Mouse (Mus musculus) heart, embryonic 15.5 days (tissue): Measurements from ENCODE around the gene Ldb1. TPM values are rescaled to one million over a fixed set of nuclear protein-coding genes. Genes with fewer than 3 reads are reported as not detected.

Experiments
- ATAC-seq: fragments of 200-750 bp; cut with Nextera tagmentation; replicated peaks from 2 replicates; pipeline ENCODE4 v1.8.0; 2017; ENCODE audit warnings: low read depth, moderate TSS enrichment; ENCODE audit not compliant: insufficient number of reproducible peaks, insufficient read depth, low FRiP score
- H3K27ac ChIP-seq: fragments of 300-500 bp; sonication (generic); 2 replicates; pipeline ENCODE4 v1.5.1; 2015; ENCODE audit warnings: mild to moderate bottlenecking, inconsistent platforms
- H3K27me3 ChIP-seq: fragments of 300-500 bp; sonication (generic); 2 replicates; pipeline ENCODE4 v1.6.1; 2015; ENCODE audit warnings: inconsistent platforms
- H3K36me3 ChIP-seq: fragments of 300-500 bp; sonication (generic); 2 replicates; pipeline ENCODE4 v1.6.1; 2015; ENCODE audit warnings: mild to moderate bottlenecking, inconsistent platforms
- H3K4me1 ChIP-seq: fragments of 300-500 bp; sonication (generic); replicated peaks from 2 replicates; pipeline ENCODE4 v1.6.1; 2015; ENCODE audit warnings: inconsistent platforms
- H3K4me2 ChIP-seq: fragments of 300-500 bp; sonication (generic); 2 replicates; pipeline ENCODE4 v1.6.1; 2015; ENCODE audit warnings: inconsistent platforms, mild to moderate bottlenecking, moderate library complexity
- H3K4me3 ChIP-seq: fragments of 300-500 bp; sonication (generic); 2 replicates; pipeline ENCODE4 v1.5.1; 2015; ENCODE audit warnings: mild to moderate bottlenecking, inconsistent platforms
- H3K9ac ChIP-seq: fragments of 300-500 bp; sonication (generic); 2 replicates; pipeline ENCODE4 v1.6.1; 2015; ENCODE audit warnings: mild to moderate bottlenecking, inconsistent platforms
- H3K9me3 ChIP-seq: fragments of 300-500 bp; sonication (generic); replicated peaks from 2 replicates; pipeline ENCODE4 v1.6.1; 2016; ENCODE audit warnings: inconsistent platforms
- WGBS: fragments of 180-500 bp; shearing (Covaris S2); methylation state at CpG from one replicate; pipeline ENCODE4 v1.1.7; 2015; ENCODE audit warnings: mixed read lengths; 5-methylcytosine and 5-hydroxymethylcytosine counted together
- polyA plus RNA-seq: library from polyadenylated mRNA; unstranded; fragments of >200 nt; fragmentation: Nextera tagmentation; extraction: Ambion mirVana; gene quantifications from 2 replicates; pipeline ENCODE4 v1.2.1, GENCODE M21; 2015

The Ldb1 gene
- polyA plus RNA-seq, 1 experiment from 2014 or later, result 64.5 TPM

GRCm38 (mm10) chr19:46060845-46061244, 15.8 kb upstream of the Ldb1 start:
- H3K36me3 ChIP-seq, result peaks cover 43% of the 10 kb centered on the region
- H3K4me1 ChIP-seq, result peaks cover 27% of the 10 kb centered on the region
- no peak overlapping the region for H3K27ac ChIP-seq
- 56% methylated on average over 6 of the region's 6 CpGs for WGBS
- H3K4me3 ChIP-seq, result no peak overlapping the region
- no peak overlapping the region for H3K4me2 ChIP-seq
- ATAC-seq, result no peak
- H3K9me3 ChIP-seq, result no peaks in the 10 kb centered on the region
- H3K27me3 ChIP-seq, result no peaks in the 10 kb centered on the region
- H3K9ac ChIP-seq, result no peak overlapping the region

- Histone ChIP-seq H3K4me1 (peaks cover 30% of the 10 kb centered on the region), H3K4me2 (peak overlapping the region; percentile 81; the same call in 1 of the 2 replicates), H3K27ac (no peak overlapping the region), H3K36me3 (peaks cover 20% of the 10 kb centered on the region), H3K9ac (0 out of 2 replicates have a peak overlapping the region, but pooled peaks have one; percentile 74), H3K27me3 (no peaks in the 10 kb centered on the region), H3K4me3 (peak overlapping the region; percentile 86; the same call in 1 of the 2 replicates), H3K9me3 (no peaks in the 10 kb centered on the region)
- no peak for ATAC-seq
- 91% methylated on average over 7 of the region's 7 CpGs for WGBS
Observed at GRCm38 (mm10) chr19:46058466-46058865, 13.5 kb upstream of the Ldb1 start.

- peaks cover 6% of the 10 kb centered on the region for H3K36me3 ChIP-seq
- ATAC-seq, result peak; percentile 78
- peak overlapping the region; percentile 86 for H3K4me3 ChIP-seq
- H3K27ac ChIP-seq, result peak overlapping the region; percentile 95
- peak overlapping the region; percentile 81 for H3K4me2 ChIP-seq
- peaks cover 30% of the 10 kb centered on the region for H3K4me1 ChIP-seq
- H3K27me3 ChIP-seq, result no peaks in the 10 kb centered on the region
- WGBS, result under 1% methylated on average over 41 of the region's 42 CpGs
- H3K9me3 ChIP-seq, result no peaks in the 10 kb centered on the region
- peak overlapping the region; percentile 74 for H3K9ac ChIP-seq
Observed at GRCm38 (mm10) chr19:46056947-46057607, 12.1 kb upstream of the Ldb1 start.

GRCm38 (mm10) chr19:46056388-46056946, 11.5 kb upstream of the Ldb1 start:
- Histone ChIP-seq H3K27me3 (no peaks in the 10 kb centered on the region), H3K36me3 (no peaks in the 10 kb centered on the region; the same call in 1 of the 2 replicates), H3K4me1 (peaks cover 30% of the 10 kb centered on the region), H3K9me3 (no peaks in the 10 kb centered on the region), H3K27ac (peak overlapping the region; percentile 95), H3K4me3 (peak overlapping the region; percentile 86), H3K4me2 (peak overlapping the region; percentile 81), H3K9ac (peak overlapping the region; percentile 74)
- ATAC-seq, result peak; percentile 93
- WGBS, result under 1% methylated on average over 52 of the region's 52 CpGs

- ATAC-seq, result peak; percentile 53
- WGBS, result 1% methylated on average over 11 of the region's 11 CpGs
- peak overlapping the region; percentile 54 for H3K9ac ChIP-seq
Observed at GRCm38 (mm10) chr19:46055752-46056387, 10.9 kb upstream of the Ldb1 start.

GRCm38 (mm10) chr19:46050462-46050861, 5.4 kb upstream of the Ldb1 start:
- Histone ChIP-seq H3K4me3 (no peak overlapping the region), H3K27ac (no peak overlapping the region), H3K4me1 (peaks cover 17% of the 10 kb centered on the region), H3K27me3 (no peaks in the 10 kb centered on the region), H3K9ac (no peak overlapping the region), H3K9me3 (no peaks in the 10 kb centered on the region), H3K36me3 (no peaks in the 10 kb centered on the region), H3K4me2 (no peak overlapping the region)
- ATAC-seq, result no peak
- 63% methylated on average over 2 of the region's 2 CpGs for WGBS

More at GRCm38 (mm10) chr19:46055752-46056387, 10.9 kb upstream of the Ldb1 start:
- Histone ChIP-seq H3K4me1 (peaks cover 28% of the 10 kb centered on the region), H3K27me3 (no peaks in the 10 kb centered on the region), H3K4me2 (peak overlapping the region; percentile 81), H3K9me3 (no peaks in the 10 kb centered on the region), H3K27ac (peak overlapping the region; percentile 95), H3K36me3 (no peaks in the 10 kb centered on the region), H3K4me3 (peak overlapping the region; percentile 86)

GRCm38 (mm10) chr19:46049129-46049528, 4.1 kb upstream of the Ldb1 start:
- ATAC-seq, result no peak
- no peak overlapping the region for H3K9ac ChIP-seq
- peaks cover 18% of the 10 kb centered on the region for H3K4me1 ChIP-seq
- no peak overlapping the region for H3K4me2 ChIP-seq
- H3K9me3 ChIP-seq, result no peaks in the 10 kb centered on the region
- H3K27ac ChIP-seq, result no peak overlapping the region
- H3K36me3 ChIP-seq, result no peaks in the 10 kb centered on the region
- H3K27me3 ChIP-seq, result no peaks in the 10 kb centered on the region
- H3K4me3 ChIP-seq, result no peak overlapping the region
- 65% methylated on average over 4 of the region's 4 CpGs for WGBS

GRCm38 (mm10) chr19:46047426-46047825, 2.4 kb upstream of the Ldb1 start:
- H3K27ac ChIP-seq, result 0 out of 2 replicates have a peak overlapping the region, but pooled peaks have one; percentile 98
- WGBS, result 85% methylated on average over 2 of the region's 2 CpGs

GRCm38 (mm10) chr19:46046621-46047025, 1.6 kb upstream of the Ldb1 start:
- Histone ChIP-seq H3K27me3 (no peaks in the 10 kb centered on the region), H3K4me2 (peak overlapping the region; percentile 85), H3K27ac (peak overlapping the region; percentile 98), H3K36me3 (no peaks in the 10 kb centered on the region), H3K9ac (no peak overlapping the region), H3K4me1 (peaks cover 43% of the 10 kb centered on the region), H3K4me3 (peak overlapping the region; percentile 85), H3K9me3 (no peaks in the 10 kb centered on the region)
- WGBS, result 5% methylated on average over 10 of the region's 10 CpGs
- ATAC-seq, result no peak

More at GRCm38 (mm10) chr19:46047426-46047825, 2.4 kb upstream of the Ldb1 start:
- no peak for ATAC-seq
- Histone ChIP-seq H3K4me2 (no peak overlapping the region), H3K27me3 (no peaks in the 10 kb centered on the region), H3K4me3 (no peak overlapping the region), H3K9ac (no peak overlapping the region), H3K36me3 (no peaks in the 10 kb centered on the region), H3K9me3 (no peaks in the 10 kb centered on the region), H3K4me1 (peaks cover 35% of the 10 kb centered on the region)

- ATAC-seq, result peak; percentile 44
- Histone ChIP-seq H3K27ac (peak overlapping the region; percentile 98), H3K4me3 (peak overlapping the region; percentile 85), H3K4me2 (peak overlapping the region; percentile 85), H3K4me1 (peaks cover 52% of the 10 kb centered on the region), H3K9me3 (no peaks in the 10 kb centered on the region), H3K36me3 (no peaks in the 10 kb centered on the region), H3K27me3 (no peaks in the 10 kb centered on the region), H3K9ac (peak overlapping the region; percentile 83)
- 0% methylated on average over 7 of the region's 7 CpGs for WGBS
Observed at GRCm38 (mm10) chr19:46045696-46046311, 790 bp upstream of the Ldb1 start.
